Mouse (Mus musculus): Measurements from ENCODE around the gene Arrdc1.

DNA sequence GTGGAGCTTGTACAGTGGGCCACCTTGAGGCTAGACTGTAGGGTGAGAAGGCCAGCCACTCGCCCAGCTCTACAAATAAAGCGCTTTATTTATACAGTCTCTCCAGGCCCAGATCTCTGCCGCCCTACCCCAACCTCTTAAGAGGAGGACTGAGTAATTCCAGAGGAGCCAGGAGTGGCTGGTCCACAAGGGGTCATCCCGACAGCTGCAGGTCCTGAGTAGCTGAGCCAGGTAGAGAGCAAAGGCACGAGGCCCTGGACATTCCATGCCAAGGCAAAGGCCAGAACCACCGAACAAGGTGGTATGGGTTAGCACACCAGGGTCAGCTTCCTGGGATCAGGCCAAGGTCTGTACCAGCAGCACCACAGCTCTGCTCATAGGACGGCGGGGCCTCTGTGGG lies 9.8 kb downstream of the Arrdc1 start:
- TF ChIP-seq CTCF (IDR thresholded peaks at IDR 0.05; ENCODE audit: extremely low read depth, insufficient read depth, insufficient read length, insufficient replicate concordance) (no peak), POLR2A (IDR thresholded peaks at IDR 0.05; ENCODE audit: low read depth, low read length) (no peak)
